Mouse (Mus musculus) kidney, embryonic 14.5 days (tissue): ENCODE measurements around the gene Shmt2. TPM values are rescaled to one million over a fixed set of nuclear protein-coding genes. Genes with fewer than 3 reads are reported as not detected.

Source experiments
- ATAC-seq: fragments of 200-750 bp; cut with Nextera tagmentation; 2 replicates; pipeline ENCODE4 v1.8.0; 2017; ENCODE audit warnings: moderate number of reproducible peaks, mild to moderate bottlenecking, moderate TSS enrichment, moderate library complexity; ENCODE audit not compliant: low FRiP score, low TSS enrichment
- H3K27ac ChIP-seq: fragments of 300-500 bp; sonication (generic); 2 replicates; pipeline ENCODE4 v1.5.1; 2014; ENCODE audit warnings: low read depth, mild to moderate bottlenecking, low read length, moderate library complexity, mixed read lengths
- H3K27me3 ChIP-seq: fragments of 300-500 bp; sonication (generic); 2 replicates; pipeline ENCODE4 v1.6.1; 2014; ENCODE audit warnings: mild to moderate bottlenecking, low read length; ENCODE audit not compliant: control insufficient read depth, insufficient read depth
- H3K36me3 ChIP-seq: fragments of 300-500 bp; sonication (generic); 2 replicates; pipeline ENCODE4 v1.6.1; 2014; ENCODE audit warnings: low read length, mixed read lengths; ENCODE audit not compliant: control insufficient read depth, insufficient read depth
- H3K4me1 ChIP-seq: fragments of 300-500 bp; sonication (generic); 2 replicates; pipeline ENCODE4 v1.6.1; 2014; ENCODE audit warnings: low read length, mixed read lengths; ENCODE audit not compliant: control insufficient read depth, insufficient read depth
- H3K4me2 ChIP-seq: fragments of 300-500 bp; sonication (generic); replicated peaks from 2 replicates; pipeline ENCODE4 v1.6.1; 2014; ENCODE audit warnings: low read depth, mild to moderate bottlenecking, low read length
- H3K4me3 ChIP-seq: fragments of 300-500 bp; sonication (generic); 2 replicates; pipeline ENCODE4 v1.5.1; 2014; ENCODE audit warnings: mild to moderate bottlenecking, low read length
- H3K9ac ChIP-seq: fragments of 300-500 bp; sonication (generic); 2 replicates; pipeline ENCODE4 v1.6.1; 2014; ENCODE audit warnings: low read depth, mild to moderate bottlenecking, low read length, moderate library complexity
- H3K9me3 ChIP-seq: fragments of 300-500 bp; sonication (generic); 2 replicates; pipeline ENCODE4 v1.6.1; 2016; ENCODE audit warnings: low read length; ENCODE audit not compliant: control insufficient read depth
- WGBS: fragments of 180-500 bp; shearing (Covaris S2); extraction: QIAGEN DNeasy Blood & Tissue Kit; methylation state at CpG from one replicate; pipeline ENCODE4 v1.1.7; 2014; 5-methylcytosine and 5-hydroxymethylcytosine counted together
- polyA plus RNA-seq: library from polyadenylated mRNA; unstranded; fragments of >200 nt; fragmentation: Nextera tagmentation; extraction: Ambion mirVana; gene quantifications from 2 replicates; pipeline ENCODE4 v1.2.1, GENCODE M21; 2014

Shmt2 gene
- polyA plus RNA-seq, 1 experiment from 2014 or later = 99.8 TPM

GRCm38 (mm10) chr10:127516576-127517260 lies 5.5 kb downstream of the Shmt2 start:
- no peaks in the 10 kb centered on the region for H3K9me3 ChIP-seq
- H3K4me3 ChIP-seq = peak overlapping the region; percentile 11
- no peak overlapping the region; the same call in 1 of the 2 replicates for H3K27ac ChIP-seq
- H3K9ac ChIP-seq = no peak overlapping the region; the same call in 1 of the 2 replicates
- H3K4me2 ChIP-seq = peak overlapping the region; percentile 37
- H3K27me3 ChIP-seq = peaks cover 46% of the 10 kb centered on the region
- ATAC-seq = peak; percentile 11; the same call in 1 of the 2 replicates
- H3K4me1 ChIP-seq = peaks cover 54% of the 10 kb centered on the region
- H3K36me3 ChIP-seq = peaks cover 27% of the 10 kb centered on the region
- WGBS = 6% methylated on average over 28 of the region's 30 CpGs

GRCm38 (mm10) chr10:127515983-127516459 lies 6.2 kb downstream of the Shmt2 start:
- Histone ChIP-seq H3K36me3 (peaks cover 27% of the 10 kb centered on the region), H3K4me3 (no peak overlapping the region), H3K27me3 (peaks cover 52% of the 10 kb centered on the region), H3K4me1 (peaks cover 50% of the 10 kb centered on the region), H3K9ac (no peak overlapping the region), H3K27ac (no peak overlapping the region; the same call in 1 of the 2 replicates), H3K9me3 (no peaks in the 10 kb centered on the region), H3K4me2 (peak overlapping the region; percentile 37)
- WGBS = 14% methylated on average over 8 of the region's 8 CpGs
- ATAC-seq = no peak

DNA sequence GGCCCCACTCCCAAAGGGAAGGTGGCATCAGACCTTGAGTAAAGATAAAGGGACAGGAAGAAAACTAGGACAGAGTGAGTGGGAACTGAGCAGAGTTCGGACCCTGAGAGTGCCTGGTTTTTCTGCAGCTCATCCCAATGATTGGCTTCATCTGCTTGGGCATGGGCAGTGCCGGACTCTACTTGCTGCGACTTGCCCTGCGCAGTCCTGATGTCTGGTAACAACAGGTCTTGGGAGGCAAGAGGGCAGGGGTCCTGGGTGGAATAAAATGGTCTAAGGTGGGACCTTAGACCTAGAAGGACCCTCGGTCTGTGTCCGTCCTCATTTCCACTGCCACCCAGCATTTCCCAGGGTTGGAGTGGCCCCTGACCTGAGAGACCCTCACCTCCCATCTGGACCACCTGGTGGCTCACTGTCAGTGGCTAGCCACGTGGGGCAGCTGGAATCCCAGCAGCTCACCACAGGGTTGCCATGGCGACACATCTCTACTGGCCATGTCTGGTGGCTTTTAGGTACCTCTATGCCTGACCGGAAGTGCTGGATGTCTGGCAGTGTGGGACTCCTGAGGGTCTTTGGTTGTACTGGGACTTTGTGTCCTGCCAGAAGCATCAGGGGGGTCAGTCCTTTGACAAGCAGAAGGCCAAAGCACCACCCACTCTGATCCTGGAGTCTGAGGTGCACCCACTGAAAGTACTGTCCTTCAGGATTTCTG lies 6.8 kb downstream of the Shmt2 start:
- no peak overlapping the region for H3K27ac ChIP-seq
- 30% methylated on average over 9 of the region's 9 CpGs for WGBS
- peaks cover 27% of the 10 kb centered on the region for H3K36me3 ChIP-seq

GRCm38 (mm10) chr10:127514764-127515163 lies 7.5 kb downstream of the Shmt2 start, which contains the start of gene Ndufa4l2:
Gene Ndufa4l2, plus strand, starts transcription at chr10:127514967.
- 10% methylated on average over 6 of the region's 6 CpGs for WGBS
- H3K27ac ChIP-seq = no peak within 1 kb of the TSS
- H3K9me3 ChIP-seq = no peaks in the 10 kb centered on the region
- H3K27me3 ChIP-seq = peaks cover 65% of the 10 kb centered on the region
- H3K9ac ChIP-seq = no peak within 1 kb of the TSS
- peak within 1 kb of the TSS; percentile 0; the same call in 1 of the 2 replicates for H3K4me3 ChIP-seq
- peaks cover 20% of the 10 kb centered on the region for H3K36me3 ChIP-seq
- H3K4me1 ChIP-seq = peaks cover 47% of the 10 kb centered on the region
- peak within 1 kb of the TSS; percentile 37 for H3K4me2 ChIP-seq
- no peak for ATAC-seq

More for the DNA sequence above, 6.8 kb downstream of the Shmt2 start:
- peaks cover 58% of the 10 kb centered on the region for H3K27me3 ChIP-seq
- H3K9ac ChIP-seq = no peak overlapping the region
- ATAC-seq = no peak
- H3K4me1 ChIP-seq = peaks cover 44% of the 10 kb centered on the region
- no peaks in the 10 kb centered on the region for H3K9me3 ChIP-seq
- no peak overlapping the region; the same call in 1 of the 2 replicates for H3K4me3 ChIP-seq
- peak overlapping the region; percentile 37 for H3K4me2 ChIP-seq

- H3K27me3 ChIP-seq = peaks cover 70% of the 10 kb centered on the region
- H3K4me2 ChIP-seq = no peak overlapping the region; the same call in 1 of the 2 replicates
- H3K9ac ChIP-seq = no peak overlapping the region
- H3K27ac ChIP-seq = no peak overlapping the region
- H3K9me3 ChIP-seq = no peaks in the 10 kb centered on the region
- ATAC-seq = no peak
- H3K4me1 ChIP-seq = peaks cover 52% of the 10 kb centered on the region
- H3K36me3 ChIP-seq = peaks cover 17% of the 10 kb centered on the region
- 11% methylated on average over 13 of the region's 13 CpGs for WGBS
- H3K4me3 ChIP-seq = no peak overlapping the region
Measured at GRCm38 (mm10) chr10:127514111-127514698, 8.0 kb downstream of the Shmt2 start.

GRCm38 (mm10) chr10:127513501-127514091 lies 8.6 kb downstream of the Shmt2 start:
- Histone ChIP-seq H3K9ac (peak overlapping the region; percentile 23; the same call in 1 of the 2 replicates), H3K36me3 (peaks cover 13% of the 10 kb centered on the region), H3K9me3 (no peaks in the 10 kb centered on the region), H3K4me2 (peak overlapping the region; percentile 31; the same call in 1 of the 2 replicates), H3K27ac (no peak overlapping the region), H3K4me1 (peaks cover 55% of the 10 kb centered on the region), H3K4me3 (peak overlapping the region; percentile 0; the same call in 1 of the 2 replicates), H3K27me3 (peaks cover 72% of the 10 kb centered on the region)
- ATAC-seq = no peak
- WGBS = 0% methylated on average over 16 of the region's 16 CpGs

DNA sequence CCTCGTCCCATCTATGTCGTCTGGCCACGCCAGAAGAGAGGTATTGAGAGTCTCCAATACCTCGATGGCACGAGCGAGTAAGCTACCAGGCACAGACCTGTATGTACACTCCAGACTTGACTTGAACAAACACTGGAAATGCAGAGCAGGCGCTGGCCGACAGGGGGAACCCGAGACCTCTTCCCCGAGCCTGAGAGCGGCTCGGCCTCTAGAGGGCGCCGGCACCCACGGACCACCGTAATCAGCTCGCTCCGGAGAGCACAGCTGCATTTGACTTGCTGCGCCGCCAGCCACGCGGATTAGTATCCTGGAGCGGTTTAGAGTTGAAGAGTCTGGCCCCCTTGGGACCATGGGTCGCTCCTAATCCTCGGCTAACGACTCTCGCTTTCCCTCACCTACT lies 9.4 kb downstream of the Shmt2 start:
- Histone ChIP-seq H3K36me3 (peaks cover 5% of the 10 kb centered on the region), H3K4me3 (peak overlapping the region; percentile 44; the same call in 1 of the 2 replicates), H3K27me3 (peaks cover 72% of the 10 kb centered on the region), H3K4me1 (peaks cover 55% of the 10 kb centered on the region), H3K4me2 (peak overlapping the region; percentile 31), H3K9me3 (no peaks in the 10 kb centered on the region), H3K27ac (no peak overlapping the region), H3K9ac (no peak overlapping the region)
- peak; percentile 15 for ATAC-seq
- under 1% methylated on average over 27 of the region's 27 CpGs for WGBS

DNA sequence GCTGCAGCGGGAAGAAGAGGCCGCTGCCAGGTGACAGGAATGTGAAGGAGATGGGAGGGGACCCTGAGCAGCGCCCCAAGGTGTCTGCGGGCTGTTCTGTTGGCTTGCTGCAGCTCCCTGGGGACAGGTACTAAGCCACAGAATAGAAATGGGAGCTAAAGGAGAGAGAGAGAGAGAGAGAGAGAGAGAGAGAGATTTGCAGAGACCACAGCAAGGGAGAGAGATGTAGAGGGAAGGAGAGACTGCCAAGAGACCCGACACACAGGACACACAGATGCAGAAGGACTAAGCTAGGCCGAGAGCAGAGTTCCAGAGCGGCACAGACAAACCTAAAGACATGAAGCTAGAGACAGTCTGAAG lies 10.0 kb downstream of the Shmt2 start:
- Histone ChIP-seq H3K9me3 (no peaks in the 10 kb centered on the region), H3K4me1 (peaks cover 54% of the 10 kb centered on the region), H3K27ac (no peak overlapping the region), H3K9ac (peak overlapping the region; percentile 35; the same call in 1 of the 2 replicates), H3K4me3 (peak overlapping the region; percentile 44), H3K36me3 (no peaks in the 10 kb centered on the region; the same call in 1 of the 2 replicates), H3K27me3 (peaks cover 76% of the 10 kb centered on the region), H3K4me2 (peak overlapping the region; percentile 83)
- WGBS = 5% methylated on average over 7 of the region's 7 CpGs
- no peak for ATAC-seq
